Mouse (Mus musculus): ENCODE measurements around the gene Kremen2. TPM values are rescaled to one million over a fixed set of nuclear protein-coding genes. Genes with fewer than 3 reads are reported as not detected.

The Kremen2 gene
- polyA plus RNA-seq, 1 experiment from 2014 or later: 9.6 TPM

DNA sequence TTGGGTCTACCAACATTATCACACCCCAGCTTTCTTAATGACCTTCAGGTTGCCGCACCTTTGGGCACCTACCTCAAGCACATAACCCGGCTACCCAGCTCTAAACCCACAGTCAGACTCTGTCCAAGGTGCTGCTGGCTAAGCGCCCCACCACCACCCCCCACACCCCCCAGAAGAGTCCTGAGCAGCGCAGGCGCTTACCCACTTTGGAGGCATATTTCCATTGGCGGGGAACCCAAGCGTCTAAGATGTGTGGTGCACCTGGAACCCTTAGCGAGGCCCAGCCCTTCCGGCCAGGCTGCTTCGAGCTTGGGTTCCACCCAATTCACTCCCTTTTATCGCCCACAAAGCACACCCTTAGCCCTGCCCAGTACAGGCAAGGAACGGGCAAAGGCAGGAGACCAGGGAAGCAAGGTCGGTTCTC lies 5.0 kb downstream of the Kremen2 start, which contains the start of gene Paqr4:
TSS of gene Paqr4 (minus strand) at position 270 of the 424 bp plus-strand sequence.
- Histone ChIP-seq H3K27ac (replicated peaks) (peak within 1 kb of the TSS; percentile 82), H3K4me1 (peaks cover 53% of the 10 kb centered on the region)

DNA sequence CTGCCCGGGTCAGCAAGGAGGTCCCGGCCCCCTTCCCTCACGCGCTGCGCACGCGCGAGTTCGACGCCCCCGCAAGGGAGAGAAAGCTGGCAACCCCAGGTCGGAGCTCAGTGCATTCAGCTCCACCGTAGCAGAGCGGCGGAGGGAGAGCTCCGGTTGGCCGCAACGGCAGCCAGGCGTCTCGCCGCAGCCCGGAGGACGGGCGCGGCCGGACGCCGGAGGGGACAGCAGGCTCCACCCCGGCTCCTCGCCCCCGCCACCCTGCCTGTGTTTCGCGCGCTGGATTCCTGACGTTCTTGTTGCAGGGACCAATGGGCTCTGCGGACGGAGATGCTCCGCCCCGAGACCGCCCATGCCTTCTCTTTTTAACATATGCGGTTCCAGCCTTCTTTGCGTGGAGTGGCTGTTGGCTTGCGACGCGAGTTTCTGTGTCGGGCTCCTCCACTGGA lies 5.5 kb downstream of the Kremen2 start:
- peaks cover 48% of the 10 kb centered on the region for H3K4me1 ChIP-seq
- H3K27me3 ChIP-seq (replicated peaks; ENCODE audit: low read depth, poor library complexity, severe bottlenecking): peaks cover 90% of the 10 kb centered on the region
- H3K9me3 ChIP-seq: 0 out of 2 replicates have a peak, but pooled peaks cover 6% of the 10 kb centered on the region
- H3K36me3 ChIP-seq (replicated peaks): peaks cover 27% of the 10 kb centered on the region
- under 1% methylated on average over 46 of the region's 46 CpGs for WGBS
- H3K27ac ChIP-seq (replicated peaks): peak overlapping the region; percentile 82
- peak; percentile 91 for DNase-seq (ENCODE audit: low spot score)
- H3K4me3 ChIP-seq: peak overlapping the region; percentile 75

More for the DNA sequence above, 5.0 kb downstream of the Kremen2 start, which contains the start of gene Paqr4:
- H3K9me3 ChIP-seq: 0 out of 2 replicates have a peak, but pooled peaks cover 6% of the 10 kb centered on the region
- WGBS: 9% methylated on average over 13 of the region's 13 CpGs
- peak within 1 kb of the TSS; percentile 75 for H3K4me3 ChIP-seq
- DNase-seq (ENCODE audit: low spot score): no peak
- peaks cover 22% of the 10 kb centered on the region for H3K36me3 ChIP-seq (replicated peaks)
- H3K27me3 ChIP-seq (replicated peaks; ENCODE audit: low read depth, poor library complexity, severe bottlenecking): peaks cover 94% of the 10 kb centered on the region

DNA sequence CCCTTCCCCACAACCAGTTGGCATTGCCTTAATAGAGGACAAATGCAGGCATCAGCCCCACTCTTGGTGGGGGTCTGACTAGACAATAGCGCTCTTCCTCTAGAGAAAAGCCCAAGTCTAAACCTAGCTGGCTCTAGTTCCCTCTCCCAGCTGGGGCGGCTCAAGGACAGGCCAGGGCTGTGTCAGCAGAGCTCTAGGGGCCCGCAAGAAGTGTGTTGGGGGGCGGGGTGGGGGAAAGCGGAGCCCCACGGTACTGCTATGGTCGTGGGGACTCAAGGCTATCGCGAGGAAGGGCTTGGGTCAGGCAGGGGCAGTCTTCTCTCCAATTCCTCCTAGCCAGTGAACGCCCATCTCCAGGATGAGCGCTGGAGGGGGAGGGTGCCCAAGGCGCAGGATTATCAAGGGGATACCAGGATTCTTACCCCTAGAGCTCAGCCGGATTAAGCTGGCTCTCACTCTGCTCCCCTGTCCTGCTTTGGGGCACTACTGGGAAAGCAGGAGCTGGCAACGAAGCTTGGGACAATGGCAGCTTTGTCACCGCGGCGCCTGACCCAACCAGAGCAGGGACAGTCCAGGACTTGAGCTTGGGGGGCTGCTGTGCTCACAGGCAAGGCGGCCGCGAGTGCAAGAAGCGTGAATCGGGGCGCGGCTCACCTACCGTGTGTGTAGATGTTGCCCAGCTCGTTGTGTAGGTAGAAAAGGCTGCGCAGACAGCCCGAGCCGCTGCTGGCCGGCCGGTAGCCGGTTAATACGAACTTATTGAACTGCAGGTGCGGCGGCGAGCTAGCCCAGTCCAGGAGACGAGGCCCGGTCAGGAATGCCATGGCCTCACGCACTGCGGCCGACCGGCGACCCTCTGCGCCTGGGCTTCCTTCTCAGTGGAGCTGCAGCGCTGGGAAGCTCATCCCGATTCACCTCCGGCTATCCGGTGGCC lies 6.2 kb downstream of the Kremen2 start:
- Histone ChIP-seq H3K27me3 (replicated peaks; ENCODE audit: low read depth, poor library complexity, severe bottlenecking) (peaks cover 83% of the 10 kb centered on the region), H3K36me3 (replicated peaks) (peaks cover 34% of the 10 kb centered on the region), H3K9me3 (0 out of 2 replicates have a peak, but pooled peaks cover 6% of the 10 kb centered on the region), H3K4me3 (peak overlapping the region; percentile 75), H3K4me1 (peaks cover 42% of the 10 kb centered on the region), H3K27ac (replicated peaks) (peak overlapping the region; percentile 82)
- 1% methylated on average over 48 of the region's 48 CpGs for WGBS
- DNase-seq (ENCODE audit: low spot score): peak; percentile 58

- H3K27ac ChIP-seq (replicated peaks): no peak overlapping the region
- DNase-seq (ENCODE audit: low spot score): no peak
- H3K36me3 ChIP-seq (replicated peaks): peaks cover 40% of the 10 kb centered on the region
- H3K4me1 ChIP-seq: peaks cover 39% of the 10 kb centered on the region
- 0 out of 2 replicates have a peak, but pooled peaks cover 6% of the 10 kb centered on the region for H3K9me3 ChIP-seq
- peaks cover 76% of the 10 kb centered on the region for H3K27me3 ChIP-seq (replicated peaks; ENCODE audit: low read depth, poor library complexity, severe bottlenecking)
- H3K4me3 ChIP-seq: peak overlapping the region; percentile 75
- 21% methylated on average over 2 of the region's 2 CpGs for WGBS
Observed at GRCm38 (mm10) chr17:23738836-23739201, 6.8 kb downstream of the Kremen2 start.

GRCm38 (mm10) chr17:23737493-23738445 lies 7.9 kb downstream of the Kremen2 start:
- peaks cover 38% of the 10 kb centered on the region for H3K4me1 ChIP-seq
- 0 out of 2 replicates have a peak, but pooled peaks cover 6% of the 10 kb centered on the region for H3K9me3 ChIP-seq
- peaks cover 66% of the 10 kb centered on the region for H3K27me3 ChIP-seq (replicated peaks; ENCODE audit: low read depth, poor library complexity, severe bottlenecking)
- H3K4me3 ChIP-seq: 0 out of 2 replicates have a peak overlapping the region, but pooled peaks have one; percentile 13
- DNase-seq (ENCODE audit: low spot score): no peak
- no peak overlapping the region for H3K27ac ChIP-seq (replicated peaks)
- WGBS: 58% methylated on average over 15 of the region's 15 CpGs
- peaks cover 50% of the 10 kb centered on the region for H3K36me3 ChIP-seq (replicated peaks)

GRCm38 (mm10) chr17:23734341-23734740 lies 11.3 kb downstream of the Kremen2 start:
- WGBS: 85% methylated on average over 1 of the region's 1 CpGs
- Histone ChIP-seq H3K27me3 (replicated peaks; ENCODE audit: low read depth, poor library complexity, severe bottlenecking) (peaks cover 31% of the 10 kb centered on the region), H3K36me3 (replicated peaks) (peaks cover 54% of the 10 kb centered on the region), H3K4me1 (peaks cover 19% of the 10 kb centered on the region), H3K9me3 (no peaks in the 10 kb centered on the region), H3K27ac (replicated peaks) (no peak overlapping the region), H3K4me3 (no peak overlapping the region)
- DNase-seq (ENCODE audit: low spot score): no peak

GRCm38 (mm10) chr17:23730441-23730840 lies 15.2 kb downstream of the Kremen2 start:
- peaks cover 21% of the 10 kb centered on the region for H3K4me1 ChIP-seq
- H3K4me3 ChIP-seq: no peak overlapping the region
- H3K27me3 ChIP-seq (replicated peaks; ENCODE audit: low read depth, poor library complexity, severe bottlenecking): no peaks in the 10 kb centered on the region
- WGBS: 63% methylated on average over 1 of the region's 1 CpGs
- no peak overlapping the region for H3K27ac ChIP-seq (replicated peaks)
- peaks cover 30% of the 10 kb centered on the region for H3K36me3 ChIP-seq (replicated peaks)
- DNase-seq (ENCODE audit: low spot score): no peak
- H3K9me3 ChIP-seq: no peaks in the 10 kb centered on the region

DNA sequence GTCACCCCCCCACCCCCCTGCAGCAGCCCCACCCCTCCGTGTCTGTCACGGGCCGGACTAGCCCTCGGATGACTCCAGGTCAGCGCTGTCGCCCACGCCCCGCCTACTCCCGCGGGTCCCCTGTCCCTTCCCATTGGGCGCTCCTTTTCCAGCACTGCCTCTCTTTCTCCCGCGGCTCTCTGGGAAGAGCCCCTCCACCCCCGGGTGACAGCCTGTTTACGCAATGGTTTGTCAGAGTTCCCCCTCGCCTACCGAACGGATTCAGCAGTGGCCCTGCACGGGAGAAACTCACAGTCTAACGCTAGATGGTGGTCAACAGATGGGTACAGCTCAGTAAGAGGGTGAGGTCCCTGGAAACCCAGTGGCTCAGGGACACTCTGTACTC lies 18.9 kb downstream of the Kremen2 start:
- WGBS: under 1% methylated on average over 20 of the region's 20 CpGs
- Histone ChIP-seq H3K27ac (replicated peaks) (peak overlapping the region; percentile 94), H3K27me3 (replicated peaks; ENCODE audit: low read depth, poor library complexity, severe bottlenecking) (peaks cover 4% of the 10 kb centered on the region; the same call in 1 of the 2 replicates), H3K4me1 (peaks cover 23% of the 10 kb centered on the region), H3K36me3 (replicated peaks) (no peaks in the 10 kb centered on the region), H3K9me3 (no peaks in the 10 kb centered on the region), H3K4me3 (peak overlapping the region; percentile 89)
- peak; percentile 89 for DNase-seq (ENCODE audit: low spot score)

DNA sequence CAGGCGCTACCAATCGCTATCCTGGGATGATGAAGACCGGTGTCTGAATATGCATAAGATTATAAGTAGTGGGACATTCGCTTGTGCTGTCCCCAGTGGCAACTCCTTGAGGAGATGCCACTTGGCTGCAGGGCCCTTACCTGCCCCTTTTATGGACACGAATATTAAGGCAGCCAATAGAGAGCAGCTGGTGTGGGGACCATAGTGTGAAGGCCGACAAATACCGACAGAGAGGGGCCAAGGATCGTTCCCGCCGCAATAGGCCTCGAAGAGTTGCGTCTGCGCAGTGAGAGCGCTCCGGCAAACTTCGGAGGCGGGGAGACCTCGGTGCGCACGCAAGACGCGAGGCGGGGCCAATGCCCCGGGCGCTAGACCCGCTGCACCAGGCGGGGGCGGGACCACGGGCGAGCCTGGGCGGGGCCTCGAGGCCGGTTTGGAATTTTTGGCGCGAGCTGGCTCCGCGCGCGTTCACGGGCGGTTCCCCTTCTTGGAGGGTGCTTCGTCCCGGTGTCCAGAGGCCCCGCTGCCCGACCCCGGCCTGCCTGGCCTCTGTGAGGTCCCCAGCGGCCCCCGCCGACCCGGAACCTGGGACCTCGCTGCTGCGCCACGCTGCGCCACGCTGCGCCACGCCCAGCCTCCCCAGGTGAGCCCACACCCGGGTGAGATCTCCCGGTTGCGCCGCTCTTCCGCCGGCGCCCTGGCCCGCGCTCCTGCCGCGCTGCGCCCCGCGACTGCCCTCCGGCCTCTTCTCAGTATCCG lies 19.5 kb downstream of the Kremen2 start, which contains the start of gene Pkmyt1:
TSS of gene Pkmyt1 (plus strand) at position 338 of the 759 bp plus-strand sequence.
- peaks cover 9% of the 10 kb centered on the region for H3K27me3 ChIP-seq (replicated peaks; ENCODE audit: low read depth, poor library complexity, severe bottlenecking)
- peak within 1 kb of the TSS; percentile 89 for H3K4me3 ChIP-seq
- no peaks in the 10 kb centered on the region for H3K36me3 ChIP-seq (replicated peaks)
- H3K9me3 ChIP-seq: no peaks in the 10 kb centered on the region
- DNase-seq (ENCODE audit: low spot score): peak; percentile 97
- H3K27ac ChIP-seq (replicated peaks): peak within 1 kb of the TSS; percentile 94
- peaks cover 23% of the 10 kb centered on the region for H3K4me1 ChIP-seq
- 2% methylated on average over 73 of the region's 73 CpGs for WGBS

DNA sequence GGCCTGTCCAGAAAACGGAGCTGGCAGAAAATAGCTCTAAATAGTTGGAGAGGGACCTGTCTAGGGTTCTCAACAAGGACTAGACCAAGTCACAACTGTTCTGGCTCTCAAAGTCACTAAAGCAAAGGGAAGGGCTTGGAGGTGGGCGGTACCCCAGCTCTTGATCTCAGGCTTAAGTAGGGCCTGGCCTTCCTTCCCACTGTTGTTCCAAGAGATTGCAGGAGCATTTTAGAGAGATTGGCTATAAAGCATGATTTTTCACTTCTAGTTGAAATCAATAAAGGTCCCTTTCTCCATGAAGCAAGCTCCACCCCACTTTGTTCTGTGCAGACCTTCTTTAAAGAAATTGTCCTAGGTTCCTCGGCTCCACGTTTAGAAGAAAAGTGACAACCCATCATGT lies 20.2 kb downstream of the Kremen2 start:
- Histone ChIP-seq H3K36me3 (replicated peaks) (no peaks in the 10 kb centered on the region), H3K27ac (replicated peaks) (peak overlapping the region; percentile 94), H3K9me3 (no peaks in the 10 kb centered on the region), H3K4me3 (peak overlapping the region; percentile 89), H3K27me3 (replicated peaks; ENCODE audit: low read depth, poor library complexity, severe bottlenecking) (peaks cover 16% of the 10 kb centered on the region), H3K4me1 (peaks cover 23% of the 10 kb centered on the region)
- DNase-seq (ENCODE audit: low spot score): no peak
- WGBS: 64% methylated on average over 4 of the region's 4 CpGs

- DNase-seq (ENCODE audit: low spot score): no peak
- Histone ChIP-seq H3K27ac (replicated peaks) (no peak within 1 kb of the TSS), H3K4me1 (peaks cover 22% of the 10 kb centered on the region), H3K36me3 (replicated peaks) (no peaks in the 10 kb centered on the region), H3K9me3 (no peaks in the 10 kb centered on the region), H3K27me3 (replicated peaks; ENCODE audit: low read depth, poor library complexity, severe bottlenecking) (peaks cover 26% of the 10 kb centered on the region), H3K4me3 (no peak within 1 kb of the TSS)
- WGBS: 70% methylated on average over 7 of the region's 7 CpGs
Observed at GRCm38 (mm10) chr17:23722376-23723125, 23.1 kb downstream of the Kremen2 start, which contains the start of gene 1520401A03Rik. Gene 1520401A03Rik, minus strand, starts transcription at chr17:23722783.
